Mouse (Mus musculus) colon, adult 2 months (tissue): ENCODE results near the gene Pde4a. TPM values are rescaled to one million over a fixed set of nuclear protein-coding genes. Genes with fewer than 3 reads are reported as not detected.

ENCODE experiments used
- polyA plus RNA-seq: library from polyadenylated mRNA; depleted of rRNA; stranded (reverse); fragments of >200 nt; gene quantifications from 2 replicates; pipeline ENCODE4 v1.2.3, GENCODE M21; 2012; rRNA removed

Gene Pde4a
- 6.9 and 7.2 TPM in 2 replicates for polyA plus RNA-seq

GRCm38 (mm10) chr9:21165041-21165951 is at the start of gene Pde4a:
TSS of gene Pde4a (plus strand) at chr9:21165714.

GRCm38 (mm10) chr9:21131059-21131956 is 34.2 kb upstream of the Pde4a start, which contains the start of gene Tyk2:
TSS of gene Tyk2 (minus strand) at chr9:21131243.

GRCm38 (mm10) chr9:21149654-21150419 is 15.7 kb upstream of the Pde4a start, which contains the start of gene Cdc37:
TSS of gene Cdc37 (minus strand) at chr9:21149982.

GRCm38 (mm10) chr9:21238733-21239464 is 73.4 kb downstream of the Pde4a start, which contains the start of gene Keap1:
TSS of gene Keap1 (minus strand) at chr9:21239361.

GRCm38 (mm10) chr9:21248326-21248725 is 82.8 kb downstream of the Pde4a start, which contains the start of gene S1pr5:
TSS of gene S1pr5 (minus strand) at chr9:21248443.

Other genes starting within 250 kb of the Pde4a start
- gene Dnmt1, start 205.8 kb upstream of the Pde4a start, polyA plus RNA-seq = 24.0 and 26.8 TPM in 2 replicates
- gene S1pr2, start 188.9 kb upstream of the Pde4a start, polyA plus RNA-seq = 4.5 and 6.1 TPM in 2 replicates
- 92.4 and 92.9 TPM in 2 replicates for gene Mrpl4, start 163.0 kb upstream of the Pde4a start, polyA plus RNA-seq
- 10.2 and 10.9 TPM in 2 replicates for gene Icam1, start 149.7 kb upstream of the Pde4a start, polyA plus RNA-seq
- 0.20 and 0.69 TPM in 2 replicates for gene Icam4, start 136.3 kb upstream of the Pde4a start, polyA plus RNA-seq
- gene Icam5, start 133.6 kb upstream of the Pde4a start, polyA plus RNA-seq = 0.17 and 0.27 TPM in 2 replicates
- gene Zglp1, start 98.6 kb upstream of the Pde4a start, polyA plus RNA-seq = 0.66 and 1.1 TPM in 2 replicates
- gene Gm49373, start 92.6 kb upstream of the Pde4a start, polyA plus RNA-seq = 0.12 and 0.20 TPM in 2 replicates
- gene Fdx1l, start 92.1 kb upstream of the Pde4a start, polyA plus RNA-seq = 48.2 and 82.0 TPM in 2 replicates
- gene Gm38431, start 73.7 kb upstream of the Pde4a start, polyA plus RNA-seq = 14.2 and 36.9 TPM in 2 replicates
- gene Raver1, start 73.7 kb upstream of the Pde4a start, polyA plus RNA-seq = 64.1 and 72.3 TPM in 2 replicates
- gene Tyk2, start 34.5 kb upstream of the Pde4a start, polyA plus RNA-seq = 36.9 and 38.6 TPM in 2 replicates
- 44.7 and 52.6 TPM in 2 replicates for gene Cdc37, start 15.7 kb upstream of the Pde4a start, polyA plus RNA-seq
- 110 and 116 TPM in 2 replicates for gene Keap1, start 73.6 kb downstream of the Pde4a start, polyA plus RNA-seq
- 0.17 and 0.19 TPM in 2 replicates for gene S1pr5, start 82.7 kb downstream of the Pde4a start, polyA plus RNA-seq
- gene Atg4d, start 99.6 kb downstream of the Pde4a start, polyA plus RNA-seq = 123 and 143 TPM in 2 replicates
- gene Kri1, start 122.3 kb downstream of the Pde4a start, polyA plus RNA-seq = 17.8 and 22.7 TPM in 2 replicates
- 29.2 and 41.6 TPM in 2 replicates for gene Cdkn2d, start 125.7 kb downstream of the Pde4a start, polyA plus RNA-seq
- 94.6 and 96.9 TPM in 2 replicates for gene Ap1m2, start 146.6 kb downstream of the Pde4a start, polyA plus RNA-seq
- gene Slc44a2, start 155.0 kb downstream of the Pde4a start, polyA plus RNA-seq = 27.3 and 35.5 TPM in 2 replicates
- 29.2 and 32.3 TPM in 2 replicates for gene Ilf3, start 202.2 kb downstream of the Pde4a start, polyA plus RNA-seq
- 61.0 and 62.5 TPM in 2 replicates for gene Qtrt1, start 246.1 kb downstream of the Pde4a start, polyA plus RNA-seq